In genomic region chr13:53464441-53465001, GRCm38 (mm10) we compare ENCODE assay signal across 11 mouse cellular contexts. TPM values are rescaled to one million over a fixed set of nuclear protein-coding genes. Genes with fewer than 3 reads are reported as not detected.
DNase-seq lines count a peak whose midpoint lies in the region; ATAC-seq and TF ChIP-seq lines count a peak whose summit lies in the region.
"Had no signal": no experiment of that assay in that cellular context is flagged by ENCODE, and none has a peak within 500 bp of the region (broad histone marks: within the 10 kb centered on the region; RNA-seq: fewer than 3 reads in every experiment).

No protein-coding gene starts in this region.

- H3K4me2 ChIP-seq in liver, postnatal 0 days (ENCODE audit: low read depth, low read length), result no peak overlapping the region
- H3K4me2 ChIP-seq in forebrain, embryonic 13.5 days, result peak overlapping the region; percentile 8; the same call in 1 of the 2 replicates
- peak overlapping the region; percentile 20 for H3K4me2 ChIP-seq in limb, embryonic 15.5 days

- no peaks in the 10 kb centered on the region for H3K9me3 ChIP-seq in liver, postnatal 0 days (ENCODE audit: low read length)
- H3K9me3 ChIP-seq in forebrain, embryonic 13.5 days (replicated peaks), result no peaks in the 10 kb centered on the region
- no peaks in the 10 kb centered on the region for H3K9me3 ChIP-seq in limb, embryonic 15.5 days

- H3K27ac ChIP-seq in liver, postnatal 0 days (ENCODE audit: low read depth), result no peak overlapping the region
- no peak overlapping the region for H3K27ac ChIP-seq in forebrain, embryonic 13.5 days
- peak overlapping the region; percentile 38; the same call in 1 of the 2 replicates for H3K27ac ChIP-seq in limb, embryonic 15.5 days

- TF ChIP-seq CTCF in liver, postnatal 0 days (IDR thresholded peaks at IDR 0.05; ENCODE audit: low read depth), result no peak

- no peak overlapping the region for H3K9ac ChIP-seq in liver, postnatal 0 days (replicated peaks)
- H3K9ac ChIP-seq in forebrain, embryonic 13.5 days, result no peak overlapping the region
- H3K9ac ChIP-seq in limb, embryonic 15.5 days, result no peak overlapping the region

- DNase-seq in liver, postnatal 0 days, result peak; percentile 14
- DNase-seq in liver, result no peak
- no peak for DNase-seq in adrenal gland, postnatal 4 days (ENCODE audit: low spot score in 2 of 2)
- no peak for DNase-seq in adrenal gland, postnatal 10 days
- no peak for DNase-seq in Muller cell, postnatal 12 days (ENCODE audit: inconsistent ontology term)
- DNase-seq: adrenal gland, postnatal 25 days; kidney, adult 8-10 months had no signal

- 2% methylated on average over 20 of the region's 21 CpGs for WGBS in liver, postnatal 0 days (ENCODE audit: insufficient replicate concordance)
- WGBS in forebrain, embryonic 13.5 days, result under 1% methylated on average over 17 of the region's 21 CpGs
- WGBS in limb, embryonic 15.5 days, result 11% methylated on average over 20 of the region's 21 CpGs

- peaks cover 84% of the 10 kb centered on the region for H3K27me3 ChIP-seq in liver, postnatal 0 days (ENCODE audit: insufficient read depth, low read length)
- peaks cover 97% of the 10 kb centered on the region for H3K27me3 ChIP-seq in forebrain, embryonic 13.5 days
- H3K27me3 ChIP-seq in limb, embryonic 15.5 days, result peaks cover 74% of the 10 kb centered on the region

- TF ChIP-seq EP300 in liver, postnatal 0 days (IDR thresholded peaks at IDR 0.05; ENCODE audit: low read depth), result no peak

- no peak overlapping the region for H3K4me3 ChIP-seq in liver, postnatal 0 days (ENCODE audit: low read depth, low read length)
- no peak overlapping the region for H3K4me3 ChIP-seq in forebrain, embryonic 13.5 days
- H3K4me3 ChIP-seq in limb, embryonic 15.5 days, result peak overlapping the region; percentile 14; the same call in 1 of the 2 replicates

- H3K36me3 ChIP-seq in liver, postnatal 0 days (replicated peaks; ENCODE audit: insufficient read depth, low read length), result no peaks in the 10 kb centered on the region
- no peaks in the 10 kb centered on the region for H3K36me3 ChIP-seq in forebrain, embryonic 13.5 days (ENCODE audit: poor library complexity, severe bottlenecking)
- H3K36me3 ChIP-seq in limb, embryonic 15.5 days, result no peaks in the 10 kb centered on the region

- no peaks in the 10 kb centered on the region for H3K4me1 ChIP-seq in liver, postnatal 0 days (ENCODE audit: insufficient read depth)
- H3K4me1 ChIP-seq in forebrain, embryonic 13.5 days, result peaks cover 21% of the 10 kb centered on the region
- peaks cover 36% of the 10 kb centered on the region for H3K4me1 ChIP-seq in limb, embryonic 15.5 days

- ATAC-seq in liver, postnatal 0 days, result no peak
- no peak for ATAC-seq in forebrain, embryonic 13.5 days
- no peak for ATAC-seq in limb, embryonic 15.5 days (ENCODE audit: insufficient number of reproducible peaks, low FRiP score, low TSS enrichment, low read depth)

RNA-seq across cellular contexts. Expression of gene Msx2, which starts 8.4 kb away (rescaled TPM):
- not detected in 2 replicates for polyA plus RNA-seq in liver, postnatal 0 days (2015; fragmentation: Nextera tagmentation; extraction: Ambion mirVana)
- polyA plus RNA-seq in forebrain, embryonic 13.5 days (2015; fragmentation: Nextera tagmentation; extraction: Ambion mirVana), result 1.2 and 1.8 TPM in 2 replicates
- 22.7 and 25.4 TPM in 2 replicates for polyA plus RNA-seq in limb, embryonic 15.5 days (2015; fragmentation: Nextera tagmentation; extraction: Ambion mirVana)
- total RNA-seq in adrenal gland, postnatal 4 days (2021), result under 1 TPM; 0.22 to 0.59 TPM
- total RNA-seq in adrenal gland, postnatal 10 days (2021), result under 1 TPM in 1 of 2 experiments, not detected in 1; 0.15 TPM
- total RNA-seq: gastrocnemius, adult 8-10 months; liver, adult 2 months had no signal
- polyA plus RNA-seq: liver, adult 2 months had no signal
